Mouse (Mus musculus) brain, adult 2 months (tissue): Measurements from ENCODE around the gene Fam222a.
A peak's percentile ranks its signal among the peaks of the same experiment; 100 is the strongest.

Experiments
- DNase-seq: peaks from one replicate; pipeline ENCODE4 v3.0.0; 2011; ENCODE audit warnings: low read depth, low spot score

Gene Fam222a

DNA sequence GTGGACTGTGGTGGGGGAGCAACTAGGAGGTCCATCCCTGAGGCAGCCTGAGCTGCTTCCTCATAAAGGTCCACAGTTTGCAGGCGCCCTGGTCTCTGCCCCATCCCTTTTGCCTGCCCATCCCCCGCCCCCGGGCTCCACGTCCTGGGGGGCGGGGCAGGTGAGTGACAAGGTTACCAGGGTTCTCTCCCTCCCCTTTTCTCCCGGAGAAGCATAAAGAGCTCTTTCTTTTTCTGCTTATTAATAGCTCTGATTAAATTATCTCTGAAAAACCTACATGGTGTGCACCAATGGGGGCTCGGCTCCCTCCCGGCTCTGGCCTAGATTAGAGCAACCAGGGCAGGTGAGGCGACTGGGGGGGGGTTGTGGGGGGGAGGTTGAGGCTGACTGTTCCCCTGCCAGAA lies 7.3 kb upstream of the Fam222a start:
- peak; percentile 68 for DNase-seq

GRCm38 (mm10) chr5:114560965-114561364 lies 6.9 kb upstream of the Fam222a start:
- no peak for DNase-seq

GRCm38 (mm10) chr5:114563994-114564393 lies 3.8 kb upstream of the Fam222a start:
- DNase-seq: no peak

DNA sequence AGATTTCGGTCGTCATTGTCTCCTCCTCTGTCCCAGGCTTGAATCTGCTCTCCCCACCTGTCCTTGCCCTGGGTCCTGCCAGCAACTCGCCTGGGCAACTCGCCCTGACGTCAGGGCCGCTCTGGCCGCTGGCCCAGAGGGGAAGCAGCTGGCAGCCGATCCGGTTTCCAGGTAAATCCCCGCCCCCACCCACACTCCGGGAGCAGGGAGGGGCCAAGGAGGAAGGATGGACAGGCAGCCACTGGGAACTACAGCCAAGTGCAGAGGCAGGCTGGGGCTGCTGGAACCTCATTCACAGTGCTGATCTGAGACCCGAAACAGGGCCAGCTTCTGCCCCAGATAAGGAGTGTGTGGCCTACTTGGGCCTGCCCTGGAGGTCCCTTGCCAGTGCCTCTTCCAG lies 2.5 kb upstream of the Fam222a start:
- DNase-seq: no peak

GRCm38 (mm10) chr5:114565751-114566150 lies 2.1 kb upstream of the Fam222a start:
- no peak for DNase-seq

- no peak for DNase-seq
Measured at GRCm38 (mm10) chr5:114566461-114566860, 1.4 kb upstream of the Fam222a start.

GRCm38 (mm10) chr5:114567075-114567517 lies 720 bp upstream of the Fam222a start:
- peak; percentile 98 for DNase-seq

- no peak for DNase-seq
Measured at GRCm38 (mm10) chr5:114568818-114569217, 1.0 kb downstream of the Fam222a start.

DNA sequence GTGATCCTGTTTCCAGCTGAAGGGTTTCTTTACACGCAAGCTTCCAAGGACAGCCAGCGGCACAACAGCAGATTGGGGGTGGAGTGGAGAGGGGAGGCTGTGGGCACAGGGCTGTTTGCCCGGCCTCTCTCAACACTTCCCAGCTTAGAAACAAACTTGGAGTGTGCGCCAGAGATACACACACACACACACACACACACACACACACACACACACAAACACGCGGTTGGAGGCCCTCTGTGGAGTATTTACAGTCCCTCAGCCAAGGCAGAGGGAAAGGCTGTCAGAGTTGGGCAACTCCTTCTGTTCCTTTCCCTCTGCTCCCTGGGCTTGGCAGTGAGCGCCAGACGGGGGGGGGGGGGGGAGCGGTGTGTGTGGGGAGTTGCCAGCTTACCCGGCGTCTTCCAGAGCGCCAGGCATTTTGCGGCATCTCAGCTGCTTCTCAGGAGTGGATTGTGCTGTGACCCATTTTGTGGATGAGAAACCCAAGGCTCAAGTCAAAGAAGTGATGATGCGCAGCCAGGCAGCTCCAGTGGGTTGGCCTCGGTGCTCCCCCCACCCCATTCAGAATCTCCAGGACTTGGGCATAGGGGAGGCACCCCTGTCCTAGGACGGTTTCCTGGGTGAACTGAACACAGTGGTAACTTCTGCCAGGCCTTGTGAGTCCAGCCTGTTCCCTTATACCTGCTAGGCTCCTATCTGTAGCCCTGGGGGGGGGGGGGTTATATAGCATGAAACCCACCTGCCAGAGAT lies 2.3 kb downstream of the Fam222a start:
- DNase-seq: peak; percentile 87

DNA sequence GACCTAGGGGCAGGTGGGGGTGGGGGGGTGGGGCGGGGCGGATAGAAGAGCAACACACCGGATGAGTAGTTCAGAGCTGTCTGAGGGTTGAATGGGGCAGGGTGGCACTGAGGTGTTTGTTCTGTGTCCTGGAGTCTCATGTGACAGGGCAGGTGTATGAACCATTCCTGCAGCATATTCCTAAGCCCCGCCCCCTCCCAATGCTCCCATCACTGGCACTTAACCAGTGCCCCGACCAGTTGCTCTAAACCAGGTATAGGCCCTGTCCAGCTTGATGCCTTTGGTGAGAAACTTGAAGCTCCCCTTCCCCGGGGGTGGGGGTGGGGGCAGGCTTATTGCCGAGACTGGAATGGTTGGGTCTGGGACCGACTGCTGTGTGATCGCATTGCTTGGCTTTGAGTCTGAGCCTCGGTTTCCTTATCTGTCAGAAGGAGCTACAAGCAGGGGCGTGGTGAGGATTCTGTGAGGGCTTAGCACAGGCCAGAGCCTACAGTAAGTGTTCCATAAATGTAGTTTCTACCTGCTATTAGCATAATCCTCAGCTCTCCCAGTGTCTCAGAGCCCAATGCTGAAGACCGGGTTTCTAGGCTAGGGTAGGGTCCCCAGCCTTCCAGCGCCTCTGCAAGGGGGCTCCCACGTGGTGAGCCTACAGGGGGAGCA lies 3.1 kb downstream of the Fam222a start:
- DNase-seq: no peak

GRCm38 (mm10) chr5:114571451-114572030 lies 3.7 kb downstream of the Fam222a start:
- DNase-seq: peak; percentile 59

DNA sequence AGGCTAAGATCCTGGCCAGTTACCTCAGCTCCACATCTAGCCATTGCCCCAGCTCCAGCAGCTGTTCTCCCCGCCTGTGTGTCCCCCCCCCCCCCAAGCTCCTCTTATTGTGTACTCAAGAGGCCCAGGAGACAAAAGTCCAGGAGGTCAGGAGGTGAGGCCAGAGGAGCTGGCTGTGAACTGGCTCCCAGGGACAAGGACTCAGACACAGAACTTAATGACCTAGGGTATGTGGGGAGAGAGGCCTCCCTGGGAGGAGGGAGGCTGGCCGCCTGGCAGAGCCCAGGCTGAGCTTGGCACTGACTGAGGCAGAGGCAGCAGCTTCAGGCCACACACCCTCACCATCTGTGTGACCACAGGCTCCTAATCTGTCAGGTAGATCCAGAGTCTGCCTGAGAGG lies 5.2 kb downstream of the Fam222a start:
- no peak for DNase-seq

GRCm38 (mm10) chr5:114573920-114574628 lies 6.3 kb downstream of the Fam222a start:
- DNase-seq: no peak

DNA sequence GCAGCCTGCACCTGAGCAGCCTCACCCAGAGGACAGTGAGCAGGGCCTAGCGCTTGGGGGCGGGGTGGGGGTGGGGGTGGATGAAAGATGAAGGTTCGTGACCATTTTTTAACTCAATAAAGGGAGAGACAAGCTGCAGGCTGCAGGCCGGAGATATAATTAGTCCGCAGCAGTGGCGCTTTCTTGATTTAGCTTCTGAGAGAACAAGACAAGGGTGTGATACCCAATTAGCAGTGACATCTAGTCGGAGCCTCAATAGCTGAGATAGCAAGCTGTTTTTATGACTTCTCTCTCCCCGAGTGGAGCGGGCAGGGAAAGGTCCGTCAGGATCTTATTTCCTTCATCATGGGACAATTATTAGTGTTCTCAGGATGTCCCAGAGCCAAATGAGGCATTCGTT lies 7.2 kb downstream of the Fam222a start:
- peak; percentile 64 for DNase-seq

DNA sequence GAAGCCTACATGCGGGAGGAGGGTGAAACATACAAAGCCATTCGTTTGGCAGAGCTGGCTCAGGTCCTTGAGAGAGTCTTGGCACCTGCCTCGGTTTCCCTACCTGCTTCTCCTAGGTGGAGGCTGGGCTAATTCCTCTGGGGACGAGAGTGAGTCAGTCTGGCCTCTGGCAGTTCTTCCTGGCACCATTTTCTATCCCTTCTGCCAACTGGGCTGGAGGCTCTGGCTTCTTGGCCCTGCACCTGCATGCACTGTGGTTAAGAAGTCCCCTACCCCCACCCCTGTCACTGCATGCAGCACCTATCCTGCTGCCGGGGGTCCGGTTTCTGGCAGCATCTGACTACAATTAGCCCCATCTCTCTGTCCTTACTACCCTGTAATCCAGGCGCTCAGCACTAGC lies 7.7 kb downstream of the Fam222a start:
- DNase-seq: peak; percentile 75

GRCm38 (mm10) chr5:114575986-114576605 lies 8.3 kb downstream of the Fam222a start:
- DNase-seq: peak; percentile 91

DNA sequence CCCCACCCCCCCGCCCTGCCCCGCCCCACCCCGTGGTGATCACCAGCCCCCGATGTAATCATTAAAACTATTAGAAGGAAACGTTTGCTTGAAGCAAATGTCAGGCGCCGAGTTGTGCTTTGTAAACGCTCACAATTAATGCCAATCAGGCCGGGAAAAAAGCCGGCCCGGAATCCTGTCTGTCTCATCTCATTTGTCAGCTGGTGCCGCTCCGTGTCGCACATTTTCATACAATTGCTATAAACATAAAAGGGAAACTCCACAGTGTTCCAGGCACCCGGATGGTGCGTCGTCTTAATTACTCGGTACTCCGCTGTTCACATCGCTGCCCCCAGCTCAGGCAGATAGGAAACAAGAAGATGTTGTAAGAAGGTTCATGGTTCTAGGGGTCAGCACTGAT lies 10.5 kb downstream of the Fam222a start:
- no peak for DNase-seq

GRCm38 (mm10) chr5:114579714-114580357 lies 12.0 kb downstream of the Fam222a start:
- peak; percentile 92 for DNase-seq

DNA sequence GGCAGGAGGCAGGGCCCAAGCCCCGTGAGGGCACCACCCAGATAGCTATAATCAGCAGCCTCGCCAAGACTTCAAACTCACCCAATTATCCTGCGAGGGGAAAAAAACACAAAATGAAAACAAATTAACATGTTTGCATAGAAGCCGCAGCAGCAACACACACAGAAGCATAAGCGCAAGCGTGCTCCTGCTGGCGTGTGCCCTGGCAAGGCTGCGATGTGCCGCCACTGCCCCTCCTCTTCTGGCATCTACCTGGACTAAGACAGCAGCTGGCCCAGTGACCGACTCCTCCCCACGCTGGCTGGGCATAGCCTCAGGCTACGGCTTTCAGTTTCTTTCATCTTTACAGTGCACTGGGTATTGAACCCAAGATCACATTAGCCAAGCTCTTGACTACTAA lies 13.7 kb downstream of the Fam222a start:
- no peak for DNase-seq

DNA sequence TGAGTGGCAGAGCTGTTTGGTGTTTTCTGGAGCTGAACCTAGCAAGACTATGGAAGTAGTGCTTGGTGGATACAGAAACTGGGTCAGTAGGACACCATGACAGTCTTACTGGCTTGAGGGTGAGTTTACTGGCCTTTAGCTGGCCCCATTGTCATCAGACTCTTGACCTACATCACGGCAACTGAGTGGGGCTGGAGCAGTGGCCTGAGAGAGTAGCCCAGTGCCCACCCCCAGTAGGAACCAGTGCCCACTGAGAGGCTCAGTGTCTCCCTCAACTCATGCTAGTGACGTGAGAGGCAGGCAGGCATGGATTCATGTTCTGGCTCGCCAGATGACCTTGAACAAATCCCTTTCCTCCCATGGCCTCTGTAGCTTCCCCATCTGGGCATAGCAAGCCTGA lies 15.2 kb downstream of the Fam222a start:
- DNase-seq: no peak

GRCm38 (mm10) chr5:114583490-114584175 lies 15.8 kb downstream of the Fam222a start:
- DNase-seq: no peak
